Mouse (Mus musculus): Measurements from ENCODE around the gene Stk32c. TPM values are rescaled to one million over a fixed set of nuclear protein-coding genes. Genes with fewer than 3 reads are reported as not detected.

Gene Stk32c
- polyA plus RNA-seq, 1 experiment from 2014 or later = 2.3 TPM

DNA sequence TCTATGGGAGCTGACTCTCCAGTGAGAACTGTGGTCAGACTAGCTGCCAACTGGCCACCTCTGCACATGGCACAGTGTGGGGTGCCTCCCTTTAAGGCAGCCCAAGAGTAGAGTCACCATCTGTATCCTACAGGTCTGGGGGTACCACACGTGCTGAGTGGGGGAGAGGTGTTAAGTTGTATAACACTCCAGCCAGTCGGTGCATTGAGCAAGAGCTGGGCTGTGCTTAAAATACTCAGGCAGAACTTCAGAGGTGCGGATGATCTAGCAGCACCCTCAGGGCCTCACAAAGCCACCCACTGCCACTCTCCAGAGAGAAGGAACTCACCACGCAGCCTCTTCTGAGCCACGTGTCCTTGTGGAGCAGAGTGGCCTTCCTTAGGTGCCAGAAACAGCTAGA lies 48.7 kb downstream of the Stk32c start:
- H3K4me3 ChIP-seq (replicated peaks; ENCODE audit: low read length) = no peak overlapping the region
- ATAC-seq = no peak
- 84% methylated on average over 5 of the region's 5 CpGs for WGBS

GRCm38 (mm10) chr7:139158956-139159355 lies 54.2 kb downstream of the Stk32c start:
- 0 out of 2 replicates have a peak, but pooled peaks have one; percentile 45 for ATAC-seq
- H3K36me3 ChIP-seq (ENCODE audit: control insufficient read depth, insufficient read depth) = no peaks in the 10 kb centered on the region
- WGBS = 57% methylated on average over 5 of the region's 5 CpGs
- H3K4me1 ChIP-seq (replicated peaks; ENCODE audit: control insufficient read depth, insufficient read depth, low read length) = no peaks in the 10 kb centered on the region; the same call in 1 of the 2 replicates
- H3K4me3 ChIP-seq (replicated peaks; ENCODE audit: low read length) = no peak overlapping the region
- H3K27me3 ChIP-seq (replicated peaks; ENCODE audit: control insufficient read depth, insufficient read depth, low read length) = no peaks in the 10 kb centered on the region
- H3K9ac ChIP-seq (replicated peaks; ENCODE audit: low read depth, low read length) = no peak overlapping the region
- H3K4me2 ChIP-seq (ENCODE audit: low read length) = no peak overlapping the region
- no peak overlapping the region for H3K27ac ChIP-seq (ENCODE audit: low read length)
- H3K9me3 ChIP-seq (ENCODE audit: control insufficient read depth, low read length) = no peaks in the 10 kb centered on the region

More for the DNA sequence above, 48.7 kb downstream of the Stk32c start:
- H3K9me3 ChIP-seq (ENCODE audit: control insufficient read depth, low read length) = peaks cover 2% of the 10 kb centered on the region; the same call in 1 of the 2 replicates
- no peaks in the 10 kb centered on the region for H3K36me3 ChIP-seq (ENCODE audit: control insufficient read depth, insufficient read depth)
- H3K4me2 ChIP-seq (ENCODE audit: low read length) = no peak overlapping the region
- no peak overlapping the region for H3K9ac ChIP-seq (replicated peaks; ENCODE audit: low read depth, low read length)
- no peak overlapping the region for H3K27ac ChIP-seq (ENCODE audit: low read length)
- no peaks in the 10 kb centered on the region for H3K27me3 ChIP-seq (replicated peaks; ENCODE audit: control insufficient read depth, insufficient read depth, low read length)
- H3K4me1 ChIP-seq (replicated peaks; ENCODE audit: control insufficient read depth, insufficient read depth, low read length) = no peaks in the 10 kb centered on the region

- Histone ChIP-seq H3K4me2 (ENCODE audit: low read length) (no peak overlapping the region), H3K27me3 (replicated peaks; ENCODE audit: control insufficient read depth, insufficient read depth, low read length) (no peaks in the 10 kb centered on the region), H3K4me3 (replicated peaks; ENCODE audit: low read length) (no peak overlapping the region), H3K9me3 (ENCODE audit: control insufficient read depth, low read length) (no peaks in the 10 kb centered on the region), H3K4me1 (replicated peaks; ENCODE audit: control insufficient read depth, insufficient read depth, low read length) (no peaks in the 10 kb centered on the region; the same call in 1 of the 2 replicates), H3K9ac (replicated peaks; ENCODE audit: low read depth, low read length) (no peak overlapping the region), H3K36me3 (ENCODE audit: control insufficient read depth, insufficient read depth) (no peaks in the 10 kb centered on the region), H3K27ac (ENCODE audit: low read length) (no peak overlapping the region)
- ATAC-seq = no peak
- 80% methylated on average over 7 of the region's 7 CpGs for WGBS
Measured at GRCm38 (mm10) chr7:139158549-139158948, 54.6 kb downstream of the Stk32c start.

GRCm38 (mm10) chr7:139157541-139157940 lies 55.6 kb downstream of the Stk32c start:
- no peaks in the 10 kb centered on the region; the same call in 1 of the 2 replicates for H3K4me1 ChIP-seq (replicated peaks; ENCODE audit: control insufficient read depth, insufficient read depth, low read length)
- no peak overlapping the region for H3K27ac ChIP-seq (ENCODE audit: low read length)
- H3K9me3 ChIP-seq (ENCODE audit: control insufficient read depth, low read length) = no peaks in the 10 kb centered on the region
- H3K27me3 ChIP-seq (replicated peaks; ENCODE audit: control insufficient read depth, insufficient read depth, low read length) = no peaks in the 10 kb centered on the region
- no peaks in the 10 kb centered on the region for H3K36me3 ChIP-seq (ENCODE audit: control insufficient read depth, insufficient read depth)
- no peak overlapping the region for H3K4me3 ChIP-seq (replicated peaks; ENCODE audit: low read length)
- no peak overlapping the region for H3K9ac ChIP-seq (replicated peaks; ENCODE audit: low read depth, low read length)
- no peak for ATAC-seq
- 80% methylated on average over 2 of the region's 2 CpGs for WGBS
- no peak overlapping the region for H3K4me2 ChIP-seq (ENCODE audit: low read length)

GRCm38 (mm10) chr7:139156341-139157058 lies 56.6 kb downstream of the Stk32c start:
- ATAC-seq = no peak
- 52% methylated on average over 10 of the region's 10 CpGs for whole genome bisulfite sequencing
- Histone ChIP-seq H3K9me3 (ENCODE audit: control insufficient read depth, low read length) (no peaks in the 10 kb centered on the region), H3K4me1 (replicated peaks; ENCODE audit: control insufficient read depth, insufficient read depth, low read length) (no peaks in the 10 kb centered on the region; the same call in 1 of the 2 replicates), H3K27me3 (replicated peaks; ENCODE audit: control insufficient read depth, insufficient read depth, low read length) (no peaks in the 10 kb centered on the region), H3K27ac (ENCODE audit: low read length) (no peak overlapping the region), H3K36me3 (ENCODE audit: control insufficient read depth, insufficient read depth) (no peaks in the 10 kb centered on the region), H3K4me2 (ENCODE audit: low read length) (no peak overlapping the region), H3K9ac (replicated peaks; ENCODE audit: low read depth, low read length) (no peak overlapping the region), H3K4me3 (replicated peaks; ENCODE audit: low read length) (no peak overlapping the region)

DNA sequence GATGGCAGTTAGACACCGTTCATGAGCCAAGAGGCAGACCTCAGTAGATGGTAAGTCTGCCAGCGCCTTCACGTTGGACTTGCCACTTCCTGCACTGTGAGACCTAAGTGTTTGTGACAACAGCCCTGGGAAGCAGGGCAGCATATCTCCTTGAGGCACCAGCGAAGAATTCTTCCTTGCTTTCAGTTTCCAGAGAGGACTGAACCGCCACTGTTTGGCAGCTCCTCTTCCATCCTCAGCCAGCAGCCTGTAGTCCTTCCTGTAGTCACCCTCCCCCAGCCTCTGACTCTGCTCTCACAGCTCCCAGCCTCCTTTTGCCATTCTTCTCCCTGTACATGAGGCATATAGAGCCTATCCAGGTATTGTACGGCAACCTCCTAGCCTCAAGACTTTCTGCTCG lies 60.2 kb downstream of the Stk32c start:
- Histone ChIP-seq H3K4me1 (replicated peaks; ENCODE audit: control insufficient read depth, insufficient read depth, low read length) (peaks cover 9% of the 10 kb centered on the region), H3K27ac (ENCODE audit: low read length) (no peak overlapping the region), H3K9me3 (ENCODE audit: control insufficient read depth, low read length) (no peaks in the 10 kb centered on the region), H3K9ac (replicated peaks; ENCODE audit: low read depth, low read length) (no peak overlapping the region), H3K27me3 (replicated peaks; ENCODE audit: control insufficient read depth, insufficient read depth, low read length) (no peaks in the 10 kb centered on the region), H3K4me3 (replicated peaks; ENCODE audit: low read length) (no peak overlapping the region), H3K4me2 (ENCODE audit: low read length) (no peak overlapping the region), H3K36me3 (ENCODE audit: control insufficient read depth, insufficient read depth) (no peaks in the 10 kb centered on the region)
- no peak for ATAC-seq
- 83% methylated on average over 7 of the region's 7 CpGs for WGBS

DNA sequence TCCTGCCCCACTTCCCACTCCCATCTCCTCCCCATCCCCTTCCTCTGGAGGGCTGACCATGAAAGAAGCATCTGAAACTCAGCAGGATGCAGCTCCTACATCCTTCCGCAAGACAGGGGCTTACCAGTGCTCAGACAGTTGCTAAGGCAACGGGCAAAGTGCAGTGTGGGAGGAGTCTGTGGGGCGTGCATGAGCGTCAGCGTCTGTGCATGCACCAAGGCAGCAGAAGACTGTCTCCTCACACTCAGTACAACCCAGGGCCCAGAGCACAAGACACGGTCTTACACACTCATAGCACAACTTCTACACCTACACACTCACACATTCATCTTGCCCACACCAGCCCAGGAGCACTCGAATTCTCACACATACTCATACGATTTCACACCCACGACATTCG lies 62.0 kb downstream of the Stk32c start:
- no peak overlapping the region for H3K27ac ChIP-seq (ENCODE audit: low read length)
- ATAC-seq = peak; percentile 97
- peak overlapping the region; percentile 19; the same call in 1 of the 2 replicates for H3K9ac ChIP-seq (replicated peaks; ENCODE audit: low read depth, low read length)
- peak overlapping the region; percentile 37 for H3K4me2 ChIP-seq (ENCODE audit: low read length)
- H3K4me3 ChIP-seq (replicated peaks; ENCODE audit: low read length) = no peak overlapping the region
- H3K4me1 ChIP-seq (replicated peaks; ENCODE audit: control insufficient read depth, insufficient read depth, low read length) = peaks cover 9% of the 10 kb centered on the region
- 30% methylated on average over 10 of the region's 10 CpGs for WGBS
- no peaks in the 10 kb centered on the region for H3K9me3 ChIP-seq (ENCODE audit: control insufficient read depth, low read length)
- no peaks in the 10 kb centered on the region for H3K27me3 ChIP-seq (replicated peaks; ENCODE audit: control insufficient read depth, insufficient read depth, low read length)
- no peaks in the 10 kb centered on the region for H3K36me3 ChIP-seq (ENCODE audit: control insufficient read depth, insufficient read depth)

DNA sequence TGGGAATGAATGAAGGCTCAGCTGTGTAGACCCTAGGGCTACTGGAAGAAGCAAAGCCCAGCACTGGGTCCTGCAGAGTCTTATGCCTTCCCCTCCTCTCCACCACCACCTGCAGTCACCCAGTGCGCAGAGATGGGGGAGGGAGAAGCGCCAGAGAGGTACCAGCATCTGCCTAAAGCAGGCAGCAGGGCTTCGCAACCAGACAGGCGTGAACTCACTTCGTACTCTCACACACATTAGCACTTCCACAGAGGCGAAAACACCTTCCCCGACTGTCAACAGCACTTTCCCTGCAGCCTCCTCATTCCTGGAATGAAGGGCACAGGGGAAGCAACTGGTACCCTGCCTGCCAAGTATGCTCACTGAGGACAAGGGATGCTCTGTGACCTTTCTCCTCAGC lies 63.7 kb downstream of the Stk32c start:
- H3K9ac ChIP-seq (replicated peaks; ENCODE audit: low read depth, low read length) = no peak overlapping the region

DNA sequence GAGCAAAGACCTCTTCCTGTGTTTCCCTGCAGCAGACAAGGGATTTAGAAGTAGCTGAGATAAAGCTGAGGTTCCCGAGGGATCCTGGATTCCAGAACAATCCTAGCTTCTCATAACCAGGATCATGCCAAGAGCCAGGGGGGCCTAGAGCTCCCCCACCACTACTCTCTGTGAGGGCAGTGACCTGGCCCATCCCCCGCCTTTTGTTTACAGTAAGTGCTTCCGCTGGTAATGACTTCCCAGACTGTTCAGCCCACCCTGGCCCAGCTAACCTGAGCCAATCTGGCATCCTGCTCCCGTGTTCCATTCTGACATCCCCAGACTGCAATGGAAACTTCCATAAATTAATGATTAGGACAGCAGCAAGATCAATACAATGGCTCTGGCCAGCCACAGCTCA lies 65.7 kb downstream of the Stk32c start:
- 48% methylated on average over 4 of the region's 4 CpGs for WGBS
- H3K4me2 ChIP-seq (ENCODE audit: low read length) = no peak overlapping the region
- H3K9me3 ChIP-seq (ENCODE audit: control insufficient read depth, low read length) = no peaks in the 10 kb centered on the region
- H3K27me3 ChIP-seq (replicated peaks; ENCODE audit: control insufficient read depth, insufficient read depth, low read length) = no peaks in the 10 kb centered on the region
- no peak overlapping the region for H3K9ac ChIP-seq (replicated peaks; ENCODE audit: low read depth, low read length)
- peaks cover 9% of the 10 kb centered on the region for H3K4me1 ChIP-seq (replicated peaks; ENCODE audit: control insufficient read depth, insufficient read depth, low read length)
- H3K27ac ChIP-seq (ENCODE audit: low read length) = no peak overlapping the region
- no peaks in the 10 kb centered on the region for H3K36me3 ChIP-seq (ENCODE audit: control insufficient read depth, insufficient read depth)
- H3K4me3 ChIP-seq (replicated peaks; ENCODE audit: low read length) = no peak overlapping the region
- no peak for ATAC-seq

More for the DNA sequence above, 63.7 kb downstream of the Stk32c start:
- no peaks in the 10 kb centered on the region for H3K36me3 ChIP-seq (ENCODE audit: control insufficient read depth, insufficient read depth)
- H3K9me3 ChIP-seq (ENCODE audit: control insufficient read depth, low read length) = no peaks in the 10 kb centered on the region
- no peak overlapping the region for H3K4me3 ChIP-seq (replicated peaks; ENCODE audit: low read length)
- peaks cover 9% of the 10 kb centered on the region for H3K4me1 ChIP-seq (replicated peaks; ENCODE audit: control insufficient read depth, insufficient read depth, low read length)
- no peak overlapping the region for H3K4me2 ChIP-seq (ENCODE audit: low read length)
- no peak for ATAC-seq
- H3K27me3 ChIP-seq (replicated peaks; ENCODE audit: control insufficient read depth, insufficient read depth, low read length) = no peaks in the 10 kb centered on the region
- WGBS = 35% methylated on average over 6 of the region's 7 CpGs
- H3K27ac ChIP-seq (ENCODE audit: low read length) = no peak overlapping the region

Data from forebrain, embryonic 16.5 days (tissue).